Mouse (Mus musculus): ENCODE data around the gene Sorcs3.

GRCm38 (mm10) chr19:48408221-48408620 lies 202.4 kb downstream of the Sorcs3 start:
- TF ChIP-seq POLR2A (IDR thresholded peaks at IDR 0.05; ENCODE audit: insufficient read length, low read depth): no peak
- TF ChIP-seq USF1 (IDR thresholded peaks at IDR 0.05; ENCODE audit: low read depth): no peak
- TF ChIP-seq CEBPB (IDR thresholded peaks at IDR 0.05; ENCODE audit: insufficient read depth, poor library complexity, severe bottlenecking): no peak
- TF ChIP-seq E2F4 (IDR thresholded peaks at IDR 0.05; ENCODE audit: insufficient read depth): no peak
- TF ChIP-seq POLR2AphosphoS2 (IDR thresholded peaks at IDR 0.05; ENCODE audit: insufficient read length, low read depth): no peak
- no peak for TF ChIP-seq TCF12 (IDR thresholded peaks at IDR 0.05; ENCODE audit: insufficient read depth, poor library complexity, severe bottlenecking)
- TF ChIP-seq SRF (IDR thresholded peaks at IDR 0.05; ENCODE audit: control insufficient read depth, insufficient read length, low read depth): no peak
- TF ChIP-seq MYOD1 (IDR thresholded peaks at IDR 0.05; ENCODE audit: control insufficient read depth in 1 of 3, insufficient read length in 2 of 3, low read depth in 2 of 3): no peak
- TF ChIP-seq TCF3 (IDR thresholded peaks at IDR 0.05; ENCODE audit: insufficient read length, low read depth): no peak
- TF ChIP-seq REST (IDR thresholded peaks at IDR 0.05; ENCODE audit: insufficient read depth, insufficient read length): no peak
- no peak for TF ChIP-seq MYOG (IDR thresholded peaks at IDR 0.05; ENCODE audit: control insufficient read depth in 1 of 3, insufficient read depth in 1 of 3, insufficient read length in 2 of 3, low read depth in 2 of 3)
